Mouse (Mus musculus): ENCODE data around the gene AB124611.
"Not testable (repeated sequence)": the region's sequence is repeated elsewhere in the genome, so short reads cannot be mapped to it uniquely, and the experiment has no call there.

AB124611 gene

GRCm38 (mm10) chr9:21527917-21528324, 1.9 kb downstream of the AB124611 start:
- Histone ChIP-seq H3K36me3 (ENCODE audit: insufficient read depth, low read length) (no peaks in the 10 kb centered on the region), H3K4me1 (replicated peaks; ENCODE audit: low read depth, low read length) (peaks cover 9% of the 10 kb centered on the region), H3K9me3 (ENCODE audit: low read length) (peaks cover 6% of the 10 kb centered on the region), H3K27me3 (ENCODE audit: insufficient read depth, low read length) (peaks cover 3% of the 10 kb centered on the region; the same call in 1 of the 2 replicates), H3K4me3 (replicated peaks; ENCODE audit: low read length) (no peak overlapping the region)
- TF ChIP-seq CTCF (conservative IDR thresholded peaks at IDR 0.05; ENCODE audit: low read length) (no peak), NANOG (IDR thresholded peaks at IDR 0.05; ENCODE audit: borderline replicate concordance, low read length) (no peak), POU5F1 (IDR thresholded peaks at IDR 0.05; ENCODE audit: borderline replicate concordance, low read length) (no peak)

DNA sequence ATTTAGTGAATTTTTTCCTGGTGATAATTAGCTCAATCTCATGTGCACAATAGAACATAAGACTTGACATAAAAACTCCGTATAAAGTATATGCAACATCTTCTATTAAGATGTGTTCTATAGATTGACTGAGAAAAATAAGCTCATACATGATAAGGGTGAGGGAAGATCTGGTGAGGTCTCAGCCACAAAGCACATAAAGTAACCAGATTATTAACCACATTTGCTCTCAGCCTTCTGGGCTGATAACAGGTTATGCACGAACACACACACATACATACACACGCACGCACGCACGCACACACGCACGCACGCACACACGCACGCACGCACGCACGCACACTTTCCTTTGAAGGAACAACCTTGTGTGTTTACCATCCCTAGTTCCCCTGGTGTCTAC, 10.5 kb downstream of the AB124611 start:
- Histone ChIP-seq H3K4me1 (replicated peaks; ENCODE audit: low read depth, low read length) (peaks cover 20% of the 10 kb centered on the region), H3K27me3 (ENCODE audit: insufficient read depth, low read length) (no peaks in the 10 kb centered on the region), H3K9me3 (ENCODE audit: low read length) (no peaks in the 10 kb centered on the region), H3K4me3 (replicated peaks; ENCODE audit: low read length) (no peak overlapping the region), H3K36me3 (ENCODE audit: insufficient read depth, low read length) (no peaks in the 10 kb centered on the region)
- no peak for TF ChIP-seq POU5F1 (IDR thresholded peaks at IDR 0.05; ENCODE audit: borderline replicate concordance, low read length)

DNA sequence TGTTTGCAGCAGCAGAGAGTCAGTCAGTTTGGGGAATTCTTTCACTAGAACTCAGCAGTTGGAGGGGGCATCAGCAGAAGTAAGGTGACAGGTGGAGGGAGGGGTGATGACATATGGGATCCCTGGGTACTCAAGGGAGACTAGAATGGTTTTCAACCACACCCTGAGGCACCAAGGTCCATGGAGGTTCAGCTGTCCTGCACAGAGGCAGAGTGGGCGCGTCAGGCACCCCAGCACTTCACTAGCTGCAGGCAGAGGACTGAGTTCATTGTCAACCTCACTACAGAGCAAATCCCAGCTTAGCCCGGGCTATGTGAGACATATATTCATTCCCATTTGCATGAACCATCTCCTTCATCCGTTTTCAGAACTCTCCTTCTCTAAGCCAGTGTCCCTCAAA, 11.0 kb downstream of the AB124611 start:
- Histone ChIP-seq H3K4me3 (replicated peaks; ENCODE audit: low read length) (no peak overlapping the region), H3K27me3 (ENCODE audit: insufficient read depth, low read length) (no peaks in the 10 kb centered on the region), H3K9me3 (ENCODE audit: low read length) (no peaks in the 10 kb centered on the region), H3K36me3 (ENCODE audit: insufficient read depth, low read length) (no peaks in the 10 kb centered on the region), H3K4me1 (replicated peaks; ENCODE audit: low read depth, low read length) (peaks cover 20% of the 10 kb centered on the region)
- TF ChIP-seq NANOG (IDR thresholded peaks at IDR 0.05; ENCODE audit: borderline replicate concordance, low read length), result no peak
- no peak for TF ChIP-seq POU5F1 (IDR thresholded peaks at IDR 0.05; ENCODE audit: borderline replicate concordance, low read length)
- no peak for TF ChIP-seq CTCF (conservative IDR thresholded peaks at IDR 0.05; ENCODE audit: low read length)

DNA sequence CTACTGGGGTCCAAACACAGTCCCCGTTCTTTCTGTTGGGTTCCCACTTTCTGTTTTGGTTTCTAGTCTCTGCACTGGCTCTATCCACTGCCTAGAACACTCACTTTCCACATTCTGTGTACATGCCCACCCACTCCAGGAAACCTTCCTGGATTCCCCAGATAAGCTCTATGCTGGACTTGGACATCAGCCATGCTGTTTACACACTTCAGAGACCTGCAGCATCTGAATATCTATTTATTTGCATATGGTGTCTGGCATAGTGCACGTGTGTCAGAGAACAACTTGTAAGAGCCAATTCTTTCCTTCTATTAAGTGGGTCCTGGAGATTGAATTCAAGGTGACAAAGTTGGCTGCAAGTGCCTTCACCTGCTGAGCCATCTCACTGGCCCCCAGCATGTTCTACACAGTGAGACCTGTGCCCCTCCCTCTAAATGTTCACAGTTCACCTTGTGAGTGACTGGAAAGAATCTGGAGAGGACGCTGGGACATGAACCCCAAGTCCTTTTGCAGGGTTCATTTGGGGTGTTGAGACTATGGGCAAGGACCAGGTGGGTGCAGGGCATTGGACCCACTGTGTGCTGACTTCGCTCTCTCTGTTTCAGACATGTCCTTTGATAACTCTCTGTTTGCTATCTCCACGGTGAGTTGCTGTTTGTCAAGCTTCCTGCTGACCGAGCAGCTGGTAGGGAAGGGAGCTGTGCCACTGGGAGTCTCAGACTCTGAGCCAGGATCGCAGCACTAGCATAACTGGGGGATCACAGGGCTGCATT, 14.2 kb downstream of the AB124611 start:
- Histone ChIP-seq H3K9me3 (ENCODE audit: low read length) (no peaks in the 10 kb centered on the region), H3K4me3 (replicated peaks; ENCODE audit: low read length) (no peak overlapping the region)
- no peak for TF ChIP-seq CTCF (conservative IDR thresholded peaks at IDR 0.05; ENCODE audit: low read length)
- TF ChIP-seq POU5F1 (IDR thresholded peaks at IDR 0.05; ENCODE audit: borderline replicate concordance, low read length), result no peak
- TF ChIP-seq NANOG (IDR thresholded peaks at IDR 0.05; ENCODE audit: borderline replicate concordance, low read length), result no peak

DNA sequence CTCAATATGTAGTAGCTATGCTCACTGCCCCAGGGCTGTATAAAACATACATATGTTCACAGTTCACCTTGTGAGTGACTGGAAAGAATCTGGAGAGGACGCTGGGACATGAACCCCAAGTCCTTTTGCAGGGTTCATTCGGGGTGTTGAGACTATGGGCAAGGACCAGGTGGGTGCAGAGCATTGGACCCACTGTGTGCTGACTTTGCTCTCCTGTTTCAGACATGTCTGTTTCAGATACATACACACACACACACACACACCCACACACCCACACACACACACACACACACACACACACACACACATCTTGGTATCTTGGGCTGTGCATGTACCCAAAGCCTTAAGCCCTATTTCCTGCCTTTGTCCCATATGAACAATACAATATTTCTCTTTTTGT, 16.0 kb downstream of the AB124611 start:
- H3K36me3 ChIP-seq (ENCODE audit: insufficient read depth, low read length); H3K9me3 ChIP-seq (ENCODE audit: low read length); H3K27me3 ChIP-seq (ENCODE audit: insufficient read depth, low read length); H3K4me3 ChIP-seq (replicated peaks; ENCODE audit: low read length): not testable (repeated sequence)
- H3K4me1 ChIP-seq (replicated peaks; ENCODE audit: low read depth, low read length), result peaks cover 27% of the 10 kb centered on the region

More for the DNA sequence above, 14.2 kb downstream of the AB124611 start:
- no peaks in the 10 kb centered on the region for H3K36me3 ChIP-seq (ENCODE audit: insufficient read depth, low read length)
- H3K4me1 ChIP-seq (replicated peaks; ENCODE audit: low read depth, low read length), result peaks cover 34% of the 10 kb centered on the region
- no peaks in the 10 kb centered on the region for H3K27me3 ChIP-seq (ENCODE audit: insufficient read depth, low read length)

DNA sequence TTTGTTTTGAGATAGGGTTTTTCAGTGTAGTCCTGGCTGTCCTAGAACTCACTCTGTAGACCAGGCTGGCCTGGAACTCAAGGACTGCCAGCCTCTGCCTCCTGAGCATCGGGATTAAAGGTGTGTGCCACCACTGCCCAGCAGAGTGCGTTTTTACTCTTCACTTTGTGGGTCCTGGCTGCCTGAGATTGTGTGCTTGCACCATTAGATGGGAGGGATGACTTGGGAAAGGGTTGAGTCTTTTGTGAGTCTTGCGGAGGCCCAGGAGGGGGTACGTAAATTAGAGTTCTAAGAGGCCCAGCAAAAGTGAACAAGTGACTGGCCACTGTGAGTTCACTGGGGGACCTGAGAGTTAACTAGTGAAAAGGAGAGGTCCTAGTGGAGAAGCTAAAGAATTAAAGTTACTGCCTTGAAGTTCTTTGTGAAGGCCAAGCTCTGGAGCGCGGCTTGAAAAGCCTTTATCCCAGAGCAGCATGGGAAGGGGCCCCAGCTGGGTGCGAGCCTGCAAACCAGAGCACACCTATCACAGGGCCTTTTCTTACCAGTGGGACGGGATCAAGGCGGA, 19.5 kb downstream of the AB124611 start:
- peak overlapping the region; percentile 93 for H3K4me3 ChIP-seq (replicated peaks; ENCODE audit: low read length)
- H3K27me3 ChIP-seq (ENCODE audit: insufficient read depth, low read length), result no peaks in the 10 kb centered on the region
- H3K4me1 ChIP-seq (replicated peaks; ENCODE audit: low read depth, low read length), result peaks cover 43% of the 10 kb centered on the region
- TF ChIP-seq CTCF (conservative IDR thresholded peaks at IDR 0.05; ENCODE audit: low read length), result no peak
- TF ChIP-seq POU5F1 (IDR thresholded peaks at IDR 0.05; ENCODE audit: borderline replicate concordance, low read length), result no peak
- no peak for TF ChIP-seq NANOG (IDR thresholded peaks at IDR 0.05; ENCODE audit: borderline replicate concordance, low read length)
- peaks cover 22% of the 10 kb centered on the region for H3K36me3 ChIP-seq (ENCODE audit: insufficient read depth, low read length)
- H3K9me3 ChIP-seq (ENCODE audit: low read length), result no peaks in the 10 kb centered on the region

DNA sequence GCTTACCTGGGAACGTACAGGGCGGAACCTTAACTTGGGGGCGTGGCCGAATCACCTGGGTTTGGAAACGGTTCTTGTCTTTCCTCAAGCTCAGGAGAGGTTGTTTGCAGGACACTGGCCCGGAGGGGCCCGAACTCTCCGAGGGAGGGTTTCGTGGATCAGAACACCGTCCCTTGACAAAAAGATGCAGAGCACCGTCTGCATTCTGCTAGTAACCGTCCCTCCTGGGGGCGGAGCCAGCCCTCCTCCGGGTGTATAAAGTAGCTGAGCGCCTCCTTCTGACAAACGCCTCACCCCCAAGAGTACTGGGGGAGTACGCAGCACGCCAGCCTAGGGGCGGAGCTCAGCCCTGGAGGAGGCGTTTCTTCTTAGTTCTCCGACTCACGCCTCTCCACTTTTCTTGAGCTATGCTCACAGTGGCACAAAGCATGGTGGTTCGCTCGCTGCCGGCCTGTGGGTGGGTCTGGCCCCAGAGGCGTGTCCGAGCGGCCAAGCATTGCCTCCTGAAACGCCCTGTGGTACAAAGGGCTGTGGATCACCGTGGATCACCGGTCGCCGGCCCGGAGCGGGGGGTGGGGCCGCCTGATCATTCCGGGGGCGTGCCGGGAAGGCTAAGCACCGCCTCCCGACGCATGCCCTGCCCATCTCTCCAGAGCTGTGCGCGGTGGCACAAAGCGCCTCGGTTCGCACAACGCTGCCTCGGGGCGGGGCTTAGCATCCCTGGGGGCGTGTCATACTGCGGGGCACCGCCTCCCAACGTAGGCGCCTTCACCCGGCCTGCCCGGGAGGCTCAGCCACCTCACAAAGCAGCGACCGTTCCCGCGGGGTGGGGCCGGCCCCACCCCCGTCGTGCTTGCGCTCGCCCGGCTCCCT, 20.2 kb downstream of the AB124611 start:
- H3K4me1 ChIP-seq (replicated peaks; ENCODE audit: low read depth, low read length), result peaks cover 50% of the 10 kb centered on the region

GRCm38 (mm10) chr9:21546789-21547074, 20.8 kb downstream of the AB124611 start, which contains the start of gene Carm1:
Carm1 (plus strand) TSS chr9:21546894.
- H3K27me3 ChIP-seq (ENCODE audit: insufficient read depth, low read length), result no peaks in the 10 kb centered on the region
- no peak for TF ChIP-seq NANOG (IDR thresholded peaks at IDR 0.05; ENCODE audit: borderline replicate concordance, low read length)
- TF ChIP-seq CTCF (conservative IDR thresholded peaks at IDR 0.05; ENCODE audit: low read length), result no peak
- TF ChIP-seq POU5F1 (IDR thresholded peaks at IDR 0.05; ENCODE audit: borderline replicate concordance, low read length), result no peak
- peak within 1 kb of the TSS; percentile 93 for H3K4me3 ChIP-seq (replicated peaks; ENCODE audit: low read length)
- peaks cover 35% of the 10 kb centered on the region for H3K36me3 ChIP-seq (ENCODE audit: insufficient read depth, low read length)
- peaks cover 56% of the 10 kb centered on the region for H3K4me1 ChIP-seq (replicated peaks; ENCODE audit: low read depth, low read length)
- H3K9me3 ChIP-seq (ENCODE audit: low read length), result no peaks in the 10 kb centered on the region

More for the DNA sequence above, 20.2 kb downstream of the AB124611 start:
- Histone ChIP-seq H3K36me3 (ENCODE audit: insufficient read depth, low read length) (peaks cover 29% of the 10 kb centered on the region), H3K27me3 (ENCODE audit: insufficient read depth, low read length) (no peaks in the 10 kb centered on the region), H3K9me3 (ENCODE audit: low read length) (no peaks in the 10 kb centered on the region), H3K4me3 (replicated peaks; ENCODE audit: low read length) (peak overlapping the region; percentile 93)
- no peak for TF ChIP-seq NANOG (IDR thresholded peaks at IDR 0.05; ENCODE audit: borderline replicate concordance, low read length)
- no peak for TF ChIP-seq CTCF (conservative IDR thresholded peaks at IDR 0.05; ENCODE audit: low read length)
- TF ChIP-seq POU5F1 (IDR thresholded peaks at IDR 0.05; ENCODE audit: borderline replicate concordance, low read length), result no peak

Measured in E14TG2a.4 (cell line).